Mouse (Mus musculus) heart, embryonic 14.5 days (tissue): ENCODE results near the gene Cckar. TPM values are rescaled to one million over a fixed set of nuclear protein-coding genes. Genes with fewer than 3 reads are reported as not detected.

Experiments used
- ATAC-seq: fragments of 200-750 bp; cut with Nextera tagmentation; 2 replicates; pipeline ENCODE4 v1.8.0; 2017; ENCODE audit warnings: low read depth, moderate TSS enrichment; ENCODE audit not compliant: insufficient number of reproducible peaks, insufficient read depth, low FRiP score
- H3K27ac ChIP-seq, 2 experiments: fragments of 200-500 bp in 1 of 2; fragments of 300-500 bp in 1 of 2; sonication (generic) in 1 of 2; replicated peaks in 1 of 2; 2 replicates each; pipeline ENCODE4 v1.5.1; 2012 to 2014; ENCODE audit warnings: low read depth in 2 of 2, low read length in 2 of 2, control low read depth in 1 of 2, mild to moderate bottlenecking in 1 of 2, mixed read lengths in 1 of 2; ENCODE audit not compliant: control insufficient read depth in 1 of 2, insufficient read depth in 1 of 2
- H3K27me3 ChIP-seq: fragments of 300-500 bp; sonication (generic); 2 replicates; pipeline ENCODE4 v1.6.1; 2014; ENCODE audit warnings: mild to moderate bottlenecking, low read length, control low read depth; ENCODE audit not compliant: control insufficient read depth, insufficient read depth
- H3K36me3 ChIP-seq: fragments of 300-500 bp; sonication (generic); 2 replicates; pipeline ENCODE4 v1.6.1; 2014; ENCODE audit warnings: mild to moderate bottlenecking, control low read depth, low read length, mixed read lengths; ENCODE audit not compliant: control insufficient read depth, insufficient read depth
- H3K4me1 ChIP-seq, 2 experiments: fragments of 200-500 bp in 1 of 2; fragments of 300-500 bp in 1 of 2; sonication (generic) in 1 of 2; 2 replicates each; pipeline ENCODE4 v1.6.1; 2012 to 2014; ENCODE audit warnings: low read length in 2 of 2, control low read depth in 1 of 2, mixed read lengths in 1 of 2; ENCODE audit not compliant: control insufficient read depth in 2 of 2, insufficient read depth in 2 of 2
- H3K4me2 ChIP-seq: fragments of 300-500 bp; sonication (generic); 2 replicates; pipeline ENCODE4 v1.6.1; 2014; ENCODE audit warnings: mild to moderate bottlenecking, low read length
- H3K4me3 ChIP-seq, 2 experiments: fragments of 200-500 bp in 1 of 2; fragments of 300-500 bp in 1 of 2; sonication (generic) in 1 of 2; 2 replicates each; pipeline ENCODE4 v1.5.1; 2012 to 2014; ENCODE audit warnings: low read length in 2 of 2, mild to moderate bottlenecking in 2 of 2, control low read depth in 1 of 2, low read depth in 1 of 2, moderate library complexity in 1 of 2; ENCODE audit not compliant: control insufficient read depth in 1 of 2, insufficient read depth in 1 of 2
- H3K9ac ChIP-seq: fragments of 300-500 bp; sonication (generic); 2 replicates; pipeline ENCODE4 v1.6.1; 2014; ENCODE audit warnings: mild to moderate bottlenecking, low read length
- H3K9me3 ChIP-seq: fragments of 300-500 bp; sonication (generic); 2 replicates; pipeline ENCODE4 v1.6.1; 2016; ENCODE audit warnings: low read length, control low read depth; ENCODE audit not compliant: control insufficient read depth
- WGBS: fragments of 180-500 bp; shearing (Covaris S2); extraction: QIAGEN DNeasy Blood & Tissue Kit; methylation state at CpG from one replicate; pipeline ENCODE4 v1.1.7; 2014; 5-methylcytosine and 5-hydroxymethylcytosine counted together
- polyA plus RNA-seq: library from polyadenylated mRNA; unstranded; fragments of >200 nt; fragmentation: Nextera tagmentation; extraction: Ambion mirVana; gene quantifications from 2 replicates; pipeline ENCODE4 v1.2.1, GENCODE M21; 2014

Gene Cckar
- polyA plus RNA-seq, 1 experiment from 2014 or later, result 1.8 TPM

- H3K4me1 ChIP-seq, result peaks cover 0 to 2% of the 10 kb centered on the region in 2 experiments; a peak in 1 of 4 replicates
- H3K4me2 ChIP-seq, result no peak overlapping the region
- H3K4me3 ChIP-seq, result no peak overlapping the region
- no peaks in the 10 kb centered on the region for H3K9me3 ChIP-seq
- H3K9ac ChIP-seq, result no peak overlapping the region
- no peaks in the 10 kb centered on the region for H3K36me3 ChIP-seq
- no peaks in the 10 kb centered on the region for H3K27me3 ChIP-seq
- no peak overlapping the region for H3K27ac ChIP-seq
- no peak for ATAC-seq
- 78% methylated on average over 4 of the region's 4 CpGs for WGBS
Observed at GRCm38 (mm10) chr5:53708191-53708590, 686 bp upstream of the Cckar start.

GRCm38 (mm10) chr5:53702686-53703085 lies 4.8 kb downstream of the Cckar start:
- H3K27ac ChIP-seq, result no peak overlapping the region
- no peak for ATAC-seq
- H3K4me3 ChIP-seq, result no peak overlapping the region
- H3K4me2 ChIP-seq, result no peak overlapping the region
- H3K36me3 ChIP-seq, result no peaks in the 10 kb centered on the region
- no peak overlapping the region for H3K9ac ChIP-seq
- H3K27me3 ChIP-seq, result no peaks in the 10 kb centered on the region
- WGBS, result 81% methylated on average over 14 of the region's 14 CpGs
- H3K4me1 ChIP-seq, result peaks cover 0 to 2% of the 10 kb centered on the region in 2 experiments; a peak in 1 of 4 replicates
- H3K9me3 ChIP-seq, result no peaks in the 10 kb centered on the region

- H3K9ac ChIP-seq, result no peak overlapping the region
- ATAC-seq, result no peak
- H3K4me1 ChIP-seq, result no peaks in the 10 kb centered on the region
- H3K9me3 ChIP-seq, result no peaks in the 10 kb centered on the region
- H3K27me3 ChIP-seq, result no peaks in the 10 kb centered on the region
- no peak overlapping the region for H3K4me3 ChIP-seq
- H3K4me2 ChIP-seq, result no peak overlapping the region
- H3K27ac ChIP-seq, result no peak overlapping the region
- WGBS, result 65% methylated on average over 9 of the region's 9 CpGs
- H3K36me3 ChIP-seq, result no peaks in the 10 kb centered on the region
Observed at GRCm38 (mm10) chr5:53697794-53698193, 9.7 kb downstream of the Cckar start.

- no peaks in the 10 kb centered on the region for H3K27me3 ChIP-seq
- WGBS, result 69% methylated on average over 3 of the region's 3 CpGs
- H3K4me1 ChIP-seq, result no peaks in the 10 kb centered on the region
- H3K27ac ChIP-seq, result no peak overlapping the region
- H3K4me2 ChIP-seq, result no peak overlapping the region
- H3K9ac ChIP-seq, result no peak overlapping the region
- H3K4me3 ChIP-seq, result no peak overlapping the region
- no peaks in the 10 kb centered on the region for H3K9me3 ChIP-seq
- H3K36me3 ChIP-seq, result no peaks in the 10 kb centered on the region
- ATAC-seq, result no peak
Observed at GRCm38 (mm10) chr5:53696701-53697100, 10.8 kb downstream of the Cckar start.

- no peak overlapping the region for H3K9ac ChIP-seq
- 0 out of 2 replicates have a peak, but pooled peaks cover 3% of the 10 kb centered on the region for H3K27me3 ChIP-seq
- no peak for ATAC-seq
- no peak overlapping the region for H3K4me3 ChIP-seq
- H3K27ac ChIP-seq, result no peak overlapping the region
- H3K4me2 ChIP-seq, result no peak overlapping the region
- H3K36me3 ChIP-seq, result no peaks in the 10 kb centered on the region
- H3K9me3 ChIP-seq, result no peaks in the 10 kb centered on the region
- no peaks in the 10 kb centered on the region for H3K4me1 ChIP-seq
- 80% methylated on average over 1 of the region's 1 CpGs for WGBS
Observed at GRCm38 (mm10) chr5:53692662-53693061, 14.8 kb downstream of the Cckar start.

GRCm38 (mm10) chr5:53692100-53692499 lies 15.4 kb downstream of the Cckar start:
- H3K4me3 ChIP-seq, result no peak overlapping the region
- H3K9ac ChIP-seq, result no peak overlapping the region
- H3K9me3 ChIP-seq, result no peaks in the 10 kb centered on the region
- 73% methylated on average over 8 of the region's 8 CpGs for WGBS
- no peak overlapping the region for H3K4me2 ChIP-seq
- H3K4me1 ChIP-seq, result no peaks in the 10 kb centered on the region
- H3K36me3 ChIP-seq, result no peaks in the 10 kb centered on the region
- no peak for ATAC-seq
- H3K27ac ChIP-seq, result no peak overlapping the region
- H3K27me3 ChIP-seq, result 0 out of 2 replicates have a peak, but pooled peaks cover 9% of the 10 kb centered on the region

- no peaks in the 10 kb centered on the region for H3K4me1 ChIP-seq
- H3K27ac ChIP-seq, result no peak overlapping the region
- no peak overlapping the region for H3K4me3 ChIP-seq
- H3K36me3 ChIP-seq, result no peaks in the 10 kb centered on the region
- no peak for ATAC-seq
- H3K27me3 ChIP-seq, result 0 out of 2 replicates have a peak, but pooled peaks cover 9% of the 10 kb centered on the region
- 50% methylated on average over 3 of the region's 3 CpGs for WGBS
- H3K4me2 ChIP-seq, result no peak overlapping the region
- no peak overlapping the region for H3K9ac ChIP-seq
- H3K9me3 ChIP-seq, result no peaks in the 10 kb centered on the region
Observed at GRCm38 (mm10) chr5:53691577-53691976, 15.9 kb downstream of the Cckar start.

- H3K4me3 ChIP-seq, result no peak overlapping the region
- 82% methylated on average over 7 of the region's 7 CpGs for WGBS
- H3K27me3 ChIP-seq, result 0 out of 2 replicates have a peak, but pooled peaks cover 9% of the 10 kb centered on the region
- H3K36me3 ChIP-seq, result no peaks in the 10 kb centered on the region
- no peak overlapping the region for H3K4me2 ChIP-seq
- H3K4me1 ChIP-seq, result peaks cover 0 to under 1% of the 10 kb centered on the region in 2 experiments; a peak in 1 of 4 replicates
- no peak for ATAC-seq
- H3K27ac ChIP-seq, result no peak overlapping the region
- H3K9ac ChIP-seq, result no peak overlapping the region
- no peaks in the 10 kb centered on the region for H3K9me3 ChIP-seq
Observed at GRCm38 (mm10) chr5:53688326-53688725, 19.2 kb downstream of the Cckar start.
